Mouse (Mus musculus) natural killer cell, adult 2 months (primary cell): ENCODE results near the gene Gnaq.

Experiments
- DNase-seq, 2 experiments: peaks; one replicate each; pipeline ENCODE4 v3.0.0; 2022; ENCODE audit warnings: low spot score in 2 of 2

The Gnaq gene

GRCm38 (mm10) chr19:16132791-16132864, at the start of gene Gnaq:
Gene Gnaq, plus strand, starts transcription at chr19:16132831.
- DNase-seq, result no peak

- DNase-seq, result peak in 1 of 2 experiments; percentile 13
Measured at GRCm38 (mm10) chr19:16083981-16084630, 48.5 kb upstream of the Gnaq start.

GRCm38 (mm10) chr19:16085248-16085647, 47.4 kb upstream of the Gnaq start:
- no peak for DNase-seq

GRCm38 (mm10) chr19:16086154-16086553, 46.5 kb upstream of the Gnaq start:
- peak; percentile 2 to 15 for DNase-seq

GRCm38 (mm10) chr19:16086581-16086980, 46.0 kb upstream of the Gnaq start:
- DNase-seq, result peak; percentile 6 to 19

GRCm38 (mm10) chr19:16087391-16087790, 45.2 kb upstream of the Gnaq start:
- no peak for DNase-seq

- no peak for DNase-seq
Measured at GRCm38 (mm10) chr19:16093616-16094015, 39.0 kb upstream of the Gnaq start.

GRCm38 (mm10) chr19:16109901-16110300, 22.7 kb upstream of the Gnaq start:
- no peak for DNase-seq

- DNase-seq, result no peak
Measured at GRCm38 (mm10) chr19:16110670-16111069, 22.0 kb upstream of the Gnaq start.

GRCm38 (mm10) chr19:16113295-16113694, 19.3 kb upstream of the Gnaq start:
- no peak for DNase-seq

GRCm38 (mm10) chr19:16118421-16118820, 14.2 kb upstream of the Gnaq start:
- DNase-seq, result no peak

GRCm38 (mm10) chr19:16121301-16121700, 11.3 kb upstream of the Gnaq start:
- DNase-seq, result no peak

GRCm38 (mm10) chr19:16128715-16129114, 3.9 kb upstream of the Gnaq start:
- DNase-seq, result peak; percentile 68 to 74

GRCm38 (mm10) chr19:16129171-16129570, 3.5 kb upstream of the Gnaq start:
- no peak for DNase-seq

GRCm38 (mm10) chr19:16130476-16130875, 2.2 kb upstream of the Gnaq start:
- no peak for DNase-seq

- DNase-seq, result no peak
Measured at GRCm38 (mm10) chr19:16131831-16132230, 800 bp upstream of the Gnaq start.

- peak; percentile 39 to 70 for DNase-seq
Measured at GRCm38 (mm10) chr19:16132340-16132790, 266 bp upstream of the Gnaq start.

GRCm38 (mm10) chr19:16132865-16133720, 462 bp downstream of the Gnaq start:
- DNase-seq, result peak; percentile 23 to 45

GRCm38 (mm10) chr19:16133721-16134570, 1.3 kb downstream of the Gnaq start:
- no peak for DNase-seq

- no peak for DNase-seq
Measured at GRCm38 (mm10) chr19:16138064-16138580, 5.5 kb downstream of the Gnaq start.

GRCm38 (mm10) chr19:16140710-16141109, 8.1 kb downstream of the Gnaq start:
- DNase-seq, result peak; percentile 24

GRCm38 (mm10) chr19:16141857-16142256, 9.2 kb downstream of the Gnaq start:
- no peak for DNase-seq
